Mouse (Mus musculus) liver, postnatal 0 days (tissue): ENCODE results near the gene Rbl2.

Experiments
- CTCF ChIP-seq: sonication (generic); IDR thresholded peaks from 2 replicates; pipeline ENCODE4 v1.5.1; 2016; ENCODE audit warnings: antibody characterized with exemption, low read depth
- EP300 ChIP-seq: IDR thresholded peaks from 2 replicates; pipeline ENCODE4 v1.6.1; 2016; ENCODE audit warnings: antibody characterized with exemption, low read depth, mild to moderate bottlenecking

DNA sequence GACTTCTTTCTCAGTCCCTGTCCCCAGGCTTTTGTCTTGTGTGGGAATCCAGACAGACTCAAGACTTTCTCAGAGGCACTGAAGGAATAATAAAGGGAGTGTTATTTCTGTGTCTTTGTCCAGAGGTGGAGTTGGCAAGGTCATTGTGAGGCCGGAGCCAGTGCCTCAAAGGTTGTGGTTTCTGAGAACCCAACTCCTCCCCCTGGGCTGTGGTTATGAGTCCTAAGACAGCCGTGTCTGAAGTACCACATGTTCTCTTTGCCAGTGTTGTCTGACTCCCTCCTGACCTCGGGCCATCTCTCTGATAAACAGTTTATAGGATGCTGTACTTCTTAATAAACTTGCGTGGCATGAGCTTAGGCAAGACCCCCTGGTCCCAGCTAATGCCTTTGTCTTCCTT, 4.7 kb upstream of the Rbl2 start:
- TF ChIP-seq CTCF: no peak
- TF ChIP-seq EP300: no peak
